Mouse (Mus musculus) limb, embryonic 10.5 days (tissue): Measurements from ENCODE around the gene Zfhx3. TPM values are rescaled to one million over a fixed set of nuclear protein-coding genes. Genes with fewer than 3 reads are reported as not detected.

Source experiments
- DNase-seq: peaks from one replicate; pipeline ENCODE4 v3.0.0-alpha.2; 2017; ENCODE audit warnings: low spot score
- H3K27ac ChIP-seq: fragments of 300-500 bp; sonication (generic); 2 replicates; pipeline ENCODE4 v1.5.1; 2016; ENCODE audit warnings: mild to moderate bottlenecking
- H3K27me3 ChIP-seq: fragments of 300-500 bp; sonication (generic); 2 replicates; pipeline ENCODE4 v1.6.1; 2016; ENCODE audit warnings: low read depth, mild to moderate bottlenecking; ENCODE audit not compliant: poor library complexity, severe bottlenecking
- H3K36me3 ChIP-seq: fragments of 300-500 bp; sonication (generic); 2 replicates; pipeline ENCODE4 v1.6.1; 2016; ENCODE audit warnings: mild to moderate bottlenecking, moderate library complexity
- H3K4me1 ChIP-seq: fragments of 300-500 bp; sonication (generic); 2 replicates; pipeline ENCODE4 v1.6.1; 2016
- H3K4me3 ChIP-seq: fragments of 300-500 bp; sonication (generic); 2 replicates; pipeline ENCODE4 v1.5.1; 2016; ENCODE audit warnings: mild to moderate bottlenecking, moderate library complexity
- H3K9me3 ChIP-seq: fragments of 300-500 bp; sonication (generic); replicated peaks from 2 replicates; pipeline ENCODE4 v1.6.1; 2016; ENCODE audit warnings: mild to moderate bottlenecking
- WGBS: fragments of 180-500 bp; shearing (Covaris S2); methylation state at CpG from one replicate; pipeline ENCODE4 v1.1.7; 2016; 5-methylcytosine and 5-hydroxymethylcytosine counted together
- polyA plus RNA-seq: library from polyadenylated mRNA; unstranded; fragments of >200 nt; fragmentation: Nextera tagmentation; extraction: Ambion mirVana; gene quantifications from 2 replicates; pipeline ENCODE4 v1.2.1, GENCODE M21; 2016

Gene Zfhx3
- polyA plus RNA-seq, 1 experiment from 2014 or later, result 28.1 TPM

DNA sequence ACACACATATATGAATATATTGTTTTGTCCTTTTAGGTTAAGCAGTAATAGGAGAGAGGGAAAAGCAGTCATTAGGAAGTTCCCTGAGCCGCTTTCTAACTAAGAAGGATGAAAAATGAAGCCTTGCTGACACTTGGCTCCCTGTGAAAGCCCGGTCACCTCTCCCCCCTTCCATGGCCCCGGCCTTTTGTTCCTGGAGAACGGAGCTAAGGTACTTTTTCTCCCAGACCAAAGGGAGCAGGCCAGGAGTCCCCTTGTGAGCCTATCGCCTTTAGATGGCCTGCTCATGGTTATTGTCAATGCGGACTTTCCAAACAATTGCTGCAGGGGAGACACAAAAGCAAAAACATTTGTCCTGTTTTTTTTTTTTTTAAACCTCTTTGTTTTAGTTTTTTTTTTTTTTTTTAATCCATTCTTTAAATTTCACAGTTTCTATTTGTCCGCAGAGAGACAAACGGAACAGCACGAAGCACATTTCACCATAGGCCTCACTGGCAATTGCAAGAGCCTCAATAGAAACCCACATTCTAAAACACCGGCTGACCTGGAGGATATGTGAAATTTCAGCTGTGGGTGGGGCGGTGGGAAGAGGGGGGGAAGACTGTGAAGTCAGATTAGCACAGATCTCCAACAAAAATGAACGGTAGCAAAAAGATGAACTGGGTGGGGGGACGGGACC, 767.6 kb downstream of the Zfhx3 start:
- no peak for DNase-seq
- H3K27me3 ChIP-seq, result no peaks in the 10 kb centered on the region
- WGBS, result 20% methylated on average over 13 of the region's 13 CpGs
- H3K27ac ChIP-seq, result peak overlapping the region; percentile 100
- no peaks in the 10 kb centered on the region for H3K9me3 ChIP-seq
- H3K4me3 ChIP-seq, result no peak overlapping the region
- H3K4me1 ChIP-seq, result peaks cover 98% of the 10 kb centered on the region
- H3K36me3 ChIP-seq, result no peaks in the 10 kb centered on the region

DNA sequence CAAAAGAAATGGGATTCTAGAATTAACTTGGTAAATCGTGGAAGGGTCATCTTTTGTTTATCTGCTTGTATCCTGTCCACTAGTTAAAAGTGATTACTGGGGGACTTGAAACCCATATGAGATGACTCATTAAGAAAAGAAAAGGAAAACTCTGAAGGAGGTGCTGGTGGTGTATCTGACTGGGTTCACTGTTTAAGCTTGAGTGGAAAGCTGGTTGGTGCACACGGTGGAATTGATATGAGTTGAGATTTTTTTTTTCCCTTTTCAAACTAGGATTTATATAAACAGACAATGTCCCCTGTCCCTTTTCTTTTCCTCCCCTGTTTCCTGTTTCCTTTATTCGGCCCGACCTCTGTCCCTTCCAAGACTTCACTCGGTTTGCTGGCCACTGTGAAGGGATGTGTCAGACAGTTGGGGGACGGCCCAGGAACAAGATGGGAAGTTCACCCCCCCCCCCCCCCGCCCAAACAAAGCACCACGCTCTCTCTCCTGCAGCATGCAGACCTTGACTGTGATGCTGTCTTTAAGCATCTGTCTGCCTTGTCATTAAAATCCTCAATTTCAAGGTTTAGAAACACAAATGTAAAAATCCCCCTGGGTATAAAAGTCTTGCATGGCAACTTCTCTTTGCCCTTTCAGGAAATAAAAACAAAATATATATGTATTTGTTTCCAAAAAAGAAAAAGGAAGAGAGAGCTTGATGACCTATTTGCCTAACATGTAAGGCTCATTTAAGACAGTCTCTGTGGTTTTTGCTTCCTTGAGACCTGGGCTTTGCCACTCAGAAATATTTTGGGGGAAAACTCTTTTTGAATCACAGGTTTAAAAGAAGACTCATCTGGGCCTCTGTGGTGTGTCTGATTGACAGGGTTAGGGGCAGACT, 768.4 kb downstream of the Zfhx3 start:
- peaks cover 100% of the 10 kb centered on the region for H3K4me1 ChIP-seq
- H3K36me3 ChIP-seq, result no peaks in the 10 kb centered on the region
- WGBS, result 7% methylated on average over 8 of the region's 8 CpGs
- H3K27me3 ChIP-seq, result no peaks in the 10 kb centered on the region
- DNase-seq, result no peak
- H3K9me3 ChIP-seq, result no peaks in the 10 kb centered on the region
- H3K27ac ChIP-seq, result peak overlapping the region; percentile 100
- no peak overlapping the region for H3K4me3 ChIP-seq

DNA sequence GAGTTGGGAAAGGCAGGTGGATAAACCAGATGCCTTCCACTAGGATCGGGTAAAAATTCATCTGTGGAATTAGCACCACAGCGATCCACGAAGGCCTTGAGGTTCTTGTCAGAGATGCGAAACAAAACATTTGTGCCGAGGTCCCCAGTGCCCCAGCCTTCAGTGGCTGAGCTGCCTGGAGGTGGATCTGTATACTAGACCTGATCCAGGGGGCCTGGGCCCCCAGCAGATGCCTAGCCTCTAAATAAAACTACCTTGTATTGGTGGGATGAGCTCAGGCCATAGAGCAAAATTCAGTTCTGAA, 769.0 kb downstream of the Zfhx3 start:
- Histone ChIP-seq H3K4me3 (no peak overlapping the region), H3K4me1 (peaks cover 100% of the 10 kb centered on the region), H3K27ac (peak overlapping the region; percentile 100), H3K27me3 (no peaks in the 10 kb centered on the region), H3K36me3 (no peaks in the 10 kb centered on the region), H3K9me3 (no peaks in the 10 kb centered on the region)
- DNase-seq, result no peak
- 24% methylated on average over 5 of the region's 5 CpGs for WGBS

DNA sequence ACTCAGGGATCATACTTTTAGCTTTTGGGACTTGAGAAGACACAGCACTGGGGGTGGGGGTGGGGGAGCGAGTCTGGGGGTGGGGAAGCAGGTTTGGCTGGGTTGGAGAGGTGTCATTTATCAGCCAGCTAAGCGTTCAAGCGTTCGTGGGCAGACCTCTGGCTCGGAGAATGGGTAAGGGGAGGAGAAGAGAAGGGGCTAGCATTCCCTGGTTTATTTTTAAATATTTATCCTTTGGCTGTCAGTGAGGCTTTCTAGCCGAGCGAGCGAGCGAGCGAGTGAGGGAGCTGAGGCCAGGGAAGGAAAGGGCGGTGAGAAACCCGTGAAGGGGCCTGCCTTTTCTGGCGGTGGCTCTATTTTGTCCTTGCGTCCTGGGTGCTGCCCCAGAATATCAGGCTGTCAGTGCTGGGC, 769.6 kb downstream of the Zfhx3 start:
- no peaks in the 10 kb centered on the region for H3K36me3 ChIP-seq
- DNase-seq, result no peak
- H3K9me3 ChIP-seq, result no peaks in the 10 kb centered on the region
- H3K27ac ChIP-seq, result peak overlapping the region; percentile 100
- no peaks in the 10 kb centered on the region for H3K27me3 ChIP-seq
- 9% methylated on average over 14 of the region's 14 CpGs for WGBS
- peaks cover 100% of the 10 kb centered on the region for H3K4me1 ChIP-seq
- H3K4me3 ChIP-seq, result peak overlapping the region; percentile 13

DNA sequence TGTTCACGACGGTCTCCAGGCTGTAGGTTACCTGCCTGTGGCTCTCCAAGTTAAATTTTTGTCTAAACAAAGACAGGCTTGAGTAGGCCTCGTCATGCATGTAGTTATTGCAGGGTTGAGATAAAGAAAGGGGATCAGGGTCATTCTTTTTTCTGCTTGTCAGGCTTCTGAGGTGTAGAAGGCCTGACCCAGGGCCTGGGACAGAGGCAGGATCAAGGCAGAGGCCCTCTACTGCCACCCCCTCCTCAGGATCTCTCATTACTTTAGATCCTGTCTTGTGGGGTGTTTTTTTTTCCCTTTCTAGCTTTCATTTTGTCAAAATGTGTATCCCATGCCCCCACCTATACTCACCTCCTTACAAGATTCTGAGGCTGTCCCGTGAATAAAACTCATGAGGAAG, 770.2 kb downstream of the Zfhx3 start:
- Histone ChIP-seq H3K27ac (peak overlapping the region; percentile 100), H3K36me3 (no peaks in the 10 kb centered on the region), H3K4me1 (peaks cover 100% of the 10 kb centered on the region), H3K27me3 (no peaks in the 10 kb centered on the region), H3K9me3 (no peaks in the 10 kb centered on the region), H3K4me3 (0 out of 2 replicates have a peak overlapping the region, but pooled peaks have one; percentile 74)
- no peak for DNase-seq
- WGBS, result 19% methylated on average over 4 of the region's 4 CpGs

DNA sequence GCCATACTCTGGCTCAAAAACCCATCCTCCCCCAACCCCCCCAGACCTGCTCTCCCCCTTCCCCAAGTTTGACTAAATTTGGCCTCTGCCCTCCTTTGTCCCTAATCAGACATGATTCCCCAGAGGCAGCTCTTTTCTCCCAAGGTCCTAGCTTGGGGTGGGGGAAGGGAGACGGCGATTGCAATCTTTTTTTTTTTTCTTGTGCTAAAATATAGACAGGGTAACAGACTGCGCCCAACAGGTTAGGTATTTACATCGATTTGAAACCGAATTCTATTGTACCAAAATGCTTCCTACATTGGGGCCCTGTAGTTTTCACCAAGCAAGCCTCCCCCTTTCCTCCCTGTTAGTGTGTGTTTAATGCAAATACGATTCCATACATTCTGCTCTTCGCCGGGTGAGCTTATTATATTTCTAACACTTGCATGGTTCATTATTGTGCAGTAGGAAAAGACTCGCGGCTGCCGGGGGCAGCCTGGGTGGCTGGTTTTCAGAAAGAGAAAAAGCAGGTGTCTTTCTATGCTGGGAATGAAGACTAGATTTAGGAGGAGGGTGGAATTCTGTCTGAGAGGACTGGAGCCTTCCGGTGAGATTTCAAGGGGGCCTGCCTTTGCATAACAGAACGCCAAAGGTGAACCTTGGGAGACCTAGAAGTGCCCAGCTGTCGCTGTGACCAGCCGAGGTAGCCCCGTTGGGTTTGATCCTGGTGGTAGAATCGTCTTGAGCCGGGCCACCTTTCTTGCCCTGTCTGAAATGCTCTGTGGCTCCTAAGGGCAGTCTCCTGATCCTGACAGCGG, 771.1 kb downstream of the Zfhx3 start:
- WGBS, result 10% methylated on average over 19 of the region's 19 CpGs
- no peaks in the 10 kb centered on the region for H3K27me3 ChIP-seq
- H3K27ac ChIP-seq, result peak overlapping the region; percentile 100
- DNase-seq, result no peak
- H3K9me3 ChIP-seq, result no peaks in the 10 kb centered on the region
- peak overlapping the region; percentile 74 for H3K4me3 ChIP-seq
- H3K36me3 ChIP-seq, result no peaks in the 10 kb centered on the region
- peaks cover 100% of the 10 kb centered on the region for H3K4me1 ChIP-seq

DNA sequence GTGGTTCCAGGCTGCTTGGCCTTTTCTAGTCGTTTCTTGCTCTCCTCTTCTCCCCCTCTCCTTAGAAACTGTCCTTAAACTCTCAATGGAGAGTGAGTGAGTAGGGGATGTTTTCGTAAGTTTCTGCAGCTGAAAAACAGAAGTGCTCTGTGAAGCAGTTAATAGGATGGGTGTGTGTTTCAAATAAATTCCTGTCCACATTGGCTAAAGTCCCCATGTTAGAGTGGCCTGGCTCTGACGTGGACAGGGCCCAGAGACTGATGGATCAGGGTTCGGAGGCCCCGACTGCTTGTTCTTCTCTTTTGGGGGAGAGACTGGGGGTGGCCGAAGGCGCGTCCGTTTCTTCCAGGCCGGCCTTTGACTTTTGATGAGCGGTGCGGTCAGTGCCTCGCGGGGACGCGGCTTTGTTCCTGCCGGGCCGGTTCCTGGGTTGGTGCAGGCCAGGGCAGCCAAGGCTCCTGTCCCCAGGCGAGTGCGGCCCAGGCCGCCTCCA, 771.7 kb downstream of the Zfhx3 start:
- DNase-seq, result no peak
- Histone ChIP-seq H3K36me3 (no peaks in the 10 kb centered on the region), H3K27ac (peak overlapping the region; percentile 100), H3K4me3 (peak overlapping the region; percentile 74), H3K27me3 (no peaks in the 10 kb centered on the region), H3K9me3 (no peaks in the 10 kb centered on the region), H3K4me1 (peaks cover 100% of the 10 kb centered on the region)
- whole genome bisulfite sequencing, result 1% methylated on average over 21 of the region's 21 CpGs

DNA sequence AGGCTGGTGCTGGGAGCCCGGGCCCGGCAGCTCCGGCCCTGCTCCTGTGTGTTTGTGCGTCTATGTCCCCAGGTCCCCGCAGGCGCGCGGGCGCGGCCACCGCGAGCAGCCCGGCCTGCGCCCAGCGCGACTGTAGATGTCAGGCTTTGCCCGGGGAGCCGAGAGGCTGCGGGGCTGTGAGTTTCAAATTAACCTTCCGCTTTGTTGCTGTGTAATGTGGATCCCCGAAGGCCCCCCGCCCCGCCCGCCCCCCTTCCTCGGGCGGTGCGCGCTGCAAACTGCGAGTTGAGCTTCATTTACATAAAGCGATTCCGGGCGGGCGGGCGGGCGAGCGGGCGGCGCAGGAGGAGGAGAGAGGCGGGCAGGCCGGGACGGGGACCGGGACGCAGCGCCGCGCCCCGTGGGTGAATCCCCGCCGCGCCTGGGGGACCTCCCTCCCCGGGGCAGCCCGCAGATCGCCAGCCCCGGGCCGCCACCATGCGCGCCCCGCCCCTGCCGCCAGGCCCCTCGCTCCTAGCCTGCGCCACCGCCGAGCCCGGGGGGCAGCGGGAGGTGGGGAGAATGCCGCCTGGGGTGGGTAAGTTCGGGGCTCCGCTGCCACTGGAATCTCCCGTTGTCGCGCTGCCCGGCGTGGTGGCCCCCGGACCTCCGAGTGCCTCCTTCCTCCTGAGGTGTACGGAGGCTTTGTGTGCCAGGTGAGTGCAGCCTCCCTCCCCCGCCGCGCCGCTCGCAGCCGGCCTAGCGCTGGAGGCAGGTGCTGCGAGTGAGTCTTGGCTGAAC, 772.4 kb downstream of the Zfhx3 start:
- WGBS, result under 1% methylated on average over 81 of the region's 84 CpGs
- peak; percentile 80 for DNase-seq

DNA sequence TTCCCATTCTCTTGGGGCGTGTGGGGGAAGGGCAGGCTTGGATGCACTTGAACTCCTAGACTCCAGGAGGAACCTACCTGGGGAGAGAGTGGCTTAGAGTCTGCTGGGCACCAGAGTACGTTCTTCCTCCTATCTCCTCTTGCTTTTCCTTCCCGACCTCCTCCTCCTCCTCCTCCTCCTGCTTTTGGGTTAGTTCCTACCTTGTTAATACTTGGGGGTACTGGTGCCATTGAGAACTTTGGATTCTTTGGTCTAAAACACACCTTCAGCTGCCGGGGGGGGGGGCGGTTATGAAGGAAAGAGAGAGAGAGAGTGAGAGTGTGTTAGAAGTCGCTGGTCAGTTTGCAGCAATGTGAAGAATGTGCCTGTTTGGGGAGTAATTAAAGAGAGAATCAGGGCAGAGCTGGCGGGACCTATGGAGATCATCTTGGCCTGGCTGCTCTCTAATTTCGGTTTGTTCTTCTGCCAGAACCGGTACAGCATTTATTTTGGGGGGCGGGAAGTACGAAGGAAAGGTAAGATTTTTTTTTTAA, 773.0 kb downstream of the Zfhx3 start:
- Histone ChIP-seq H3K4me3 (peak overlapping the region; percentile 74), H3K9me3 (no peaks in the 10 kb centered on the region), H3K36me3 (no peaks in the 10 kb centered on the region), H3K27me3 (no peaks in the 10 kb centered on the region), H3K27ac (peak overlapping the region; percentile 100), H3K4me1 (peaks cover 98% of the 10 kb centered on the region)
- 5% methylated on average over 11 of the region's 11 CpGs for WGBS
- no peak for DNase-seq

More for the DNA sequence above, 772.4 kb downstream of the Zfhx3 start:
- H3K4me3 ChIP-seq, result peak overlapping the region; percentile 74
- no peaks in the 10 kb centered on the region for H3K27me3 ChIP-seq
- H3K4me1 ChIP-seq, result peaks cover 98% of the 10 kb centered on the region
- H3K27ac ChIP-seq, result peak overlapping the region; percentile 100
- H3K36me3 ChIP-seq, result no peaks in the 10 kb centered on the region
- H3K9me3 ChIP-seq, result no peaks in the 10 kb centered on the region

DNA sequence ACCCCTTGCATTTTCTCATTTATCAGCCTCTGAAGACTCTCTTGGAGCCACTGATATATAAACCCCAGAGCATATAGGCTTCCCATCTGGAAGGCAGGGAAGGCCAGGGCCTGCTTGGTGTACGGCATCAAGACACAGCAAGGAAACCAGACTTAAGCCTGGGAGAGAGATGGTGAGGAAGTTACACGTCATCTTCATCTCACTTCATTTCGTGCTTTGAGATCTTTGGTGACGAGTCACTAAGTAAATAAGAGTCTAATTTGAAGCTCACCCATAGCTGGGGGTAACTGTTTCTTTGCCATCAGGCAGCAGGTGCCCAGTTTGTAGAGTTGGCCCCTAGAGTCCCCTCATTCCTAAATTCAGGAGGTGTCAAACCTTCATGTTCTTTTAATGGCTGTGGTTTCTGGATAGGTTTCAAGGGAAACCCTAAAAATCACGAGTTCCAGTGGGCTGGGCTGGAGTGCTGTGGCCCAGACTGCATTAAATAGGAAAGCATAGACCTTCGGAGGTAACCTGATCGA, 773.9 kb downstream of the Zfhx3 start:
- Histone ChIP-seq H3K4me1 (peaks cover 94% of the 10 kb centered on the region), H3K27me3 (no peaks in the 10 kb centered on the region)
- WGBS, result 34% methylated on average over 7 of the region's 7 CpGs

DNA sequence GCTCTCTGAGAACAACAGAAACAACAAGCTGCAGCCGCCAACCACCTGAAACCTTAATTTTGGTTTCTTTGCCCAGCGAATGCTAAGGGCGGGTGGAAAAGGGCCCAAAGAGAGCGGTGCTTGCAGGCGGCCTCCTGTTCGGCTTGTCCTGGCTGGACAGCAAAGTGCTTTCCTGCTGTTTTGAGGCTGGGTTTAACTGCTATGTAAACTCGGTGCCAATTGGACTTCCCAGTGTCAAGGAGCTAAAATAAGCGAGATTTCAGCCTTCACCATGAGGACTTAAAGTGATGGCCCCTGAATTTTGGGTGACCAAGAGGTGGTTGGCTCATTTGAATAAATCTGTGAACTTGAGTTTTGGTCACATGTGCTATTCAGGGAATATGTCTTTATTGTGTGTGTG, 775.1 kb downstream of the Zfhx3 start:
- no peaks in the 10 kb centered on the region for H3K36me3 ChIP-seq
- peaks cover 90% of the 10 kb centered on the region for H3K4me1 ChIP-seq
- H3K27me3 ChIP-seq, result no peaks in the 10 kb centered on the region
- DNase-seq, result no peak
- peak overlapping the region; percentile 74; the same call in 1 of the 2 replicates for H3K4me3 ChIP-seq
- WGBS, result 32% methylated on average over 8 of the region's 8 CpGs
- peak overlapping the region; percentile 57; the same call in 1 of the 2 replicates for H3K27ac ChIP-seq
- no peaks in the 10 kb centered on the region for H3K9me3 ChIP-seq

More for the DNA sequence above, 773.9 kb downstream of the Zfhx3 start:
- DNase-seq, result no peak
- peak overlapping the region; percentile 74; the same call in 1 of the 2 replicates for H3K4me3 ChIP-seq
- H3K27ac ChIP-seq, result peak overlapping the region; percentile 57; the same call in 1 of the 2 replicates
- H3K36me3 ChIP-seq, result no peaks in the 10 kb centered on the region
- H3K9me3 ChIP-seq, result no peaks in the 10 kb centered on the region
